Mouse (Mus musculus) stomach, postnatal 0 days (tissue): ENCODE measurements around the gene Rad18.

Experiments
- CTCF ChIP-seq: IDR thresholded peaks from 2 replicates; pipeline ENCODE4 v1.5.1; 2016; ENCODE audit warnings: antibody characterized with exemption, low read depth, mild to moderate bottlenecking, moderate library complexity
- EP300 ChIP-seq: optimal IDR thresholded peaks from 2 replicates; pipeline ENCODE3; 2016; ENCODE audit warnings: antibody characterized with exemption

GRCm38 (mm10) chr6:112719983-112720382 is 23.5 kb upstream of the Rad18 start:
- TF ChIP-seq EP300, result no peak
- TF ChIP-seq CTCF, result no peak
